Mouse (Mus musculus): ENCODE data around the gene Tm9sf2. TPM values are rescaled to one million over a fixed set of nuclear protein-coding genes. Genes with fewer than 3 reads are reported as not detected.
"Not testable (repeated sequence)": the region's sequence is repeated elsewhere in the genome, so short reads cannot be mapped to it uniquely, and the experiment has no call there.

Gene Tm9sf2
- polyA plus RNA-seq (2016; fragmentation: Nextera tagmentation; extraction: Ambion mirVana) = 91.1 and 92.6 TPM in 2 replicates

DNA sequence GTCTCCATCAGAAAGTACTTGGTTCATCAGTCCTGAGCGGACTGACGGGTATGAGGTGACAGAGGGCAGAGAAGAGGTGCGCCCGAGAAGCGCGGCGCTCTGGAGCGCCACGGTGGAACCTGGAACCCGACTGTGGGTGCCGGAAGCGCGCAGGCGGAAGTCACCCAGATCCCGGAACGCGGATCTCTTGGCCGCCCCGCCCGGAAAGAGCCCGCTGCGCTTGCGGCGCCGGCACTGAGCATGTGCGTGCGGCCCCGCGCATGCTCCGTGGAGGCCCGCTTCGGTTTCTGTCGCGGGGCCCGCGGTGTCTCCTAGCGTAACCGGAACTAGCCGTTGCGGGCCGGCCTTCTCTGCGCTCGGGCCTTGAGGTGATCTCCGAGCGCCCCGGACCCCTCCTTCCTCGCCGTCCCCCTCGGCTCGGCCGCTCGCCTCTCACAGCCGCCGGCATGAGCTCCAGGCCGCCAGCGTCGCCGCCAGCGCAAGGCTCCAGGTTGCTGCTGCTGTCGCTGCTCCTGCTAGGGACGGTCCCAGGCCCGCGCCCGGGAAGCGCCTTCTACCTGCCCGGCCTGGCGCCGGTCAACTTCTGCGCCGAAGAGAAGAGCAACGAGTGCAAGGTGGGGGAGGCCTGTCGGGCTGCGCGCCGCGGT is at the start of gene Tm9sf2:
TSS of gene Tm9sf2 (plus strand) at position 217 of the 647 bp plus-strand sequence.
- Histone ChIP-seq H3K4me3 (peak within 1 kb of the TSS; percentile 100), H3K27ac (peak within 1 kb of the TSS; percentile 95), H3K9ac (peak within 1 kb of the TSS; percentile 99), H3K9me3 (replicated peaks) (no peaks in the 10 kb centered on the region), H3K4me2 (peak within 1 kb of the TSS; percentile 89), H3K4me1 (peaks cover 36% of the 10 kb centered on the region), H3K36me3 (peaks cover 22% of the 10 kb centered on the region), H3K27me3 (replicated peaks) (no peaks in the 10 kb centered on the region)
- under 1% methylated on average over 75 of the region's 76 CpGs for WGBS (ENCODE audit: insufficient replicate concordance)
- peak; percentile 89 for ATAC-seq

- Histone ChIP-seq H3K27ac (no peak overlapping the region), H3K4me2 (no peak overlapping the region), H3K4me1 (peaks cover 12% of the 10 kb centered on the region), H3K4me3 (no peak overlapping the region), H3K36me3 (no peaks in the 10 kb centered on the region), H3K27me3 (replicated peaks) (0 out of 2 replicates have a peak, but pooled peaks cover 6% of the 10 kb centered on the region), H3K9me3 (replicated peaks) (no peaks in the 10 kb centered on the region), H3K9ac (no peak overlapping the region)
- ATAC-seq = no peak
- 16% methylated on average over 2 of the region's 2 CpGs for WGBS (ENCODE audit: insufficient replicate concordance)
Measured at GRCm38 (mm10) chr14:122057941-122058346, 48.9 kb upstream of the Tm9sf2 start.

- Histone ChIP-seq H3K36me3 (no peaks in the 10 kb centered on the region), H3K4me1 (peaks cover 12% of the 10 kb centered on the region), H3K9ac (no peak overlapping the region), H3K4me2 (no peak overlapping the region), H3K27me3 (replicated peaks) (0 out of 2 replicates have a peak, but pooled peaks cover 6% of the 10 kb centered on the region), H3K27ac (no peak overlapping the region), H3K9me3 (replicated peaks) (no peaks in the 10 kb centered on the region), H3K4me3 (no peak overlapping the region)
- 4% methylated on average over 3 of the region's 3 CpGs for WGBS (ENCODE audit: insufficient replicate concordance)
- 0 out of 2 replicates have a peak, but pooled peaks have one; percentile 38 for ATAC-seq
Measured at GRCm38 (mm10) chr14:122060642-122061041, 46.2 kb upstream of the Tm9sf2 start.

- H3K4me1 ChIP-seq = peaks cover 16% of the 10 kb centered on the region
- H3K9me3 ChIP-seq (replicated peaks) = no peaks in the 10 kb centered on the region
- no peak overlapping the region for H3K27ac ChIP-seq
- no peak overlapping the region for H3K4me2 ChIP-seq
- no peaks in the 10 kb centered on the region for H3K27me3 ChIP-seq (replicated peaks)
- no peaks in the 10 kb centered on the region for H3K36me3 ChIP-seq
- no peak overlapping the region for H3K4me3 ChIP-seq
- no peak for ATAC-seq
- WGBS (ENCODE audit: insufficient replicate concordance) = 76% methylated on average over 6 of the region's 6 CpGs
- H3K9ac ChIP-seq = no peak overlapping the region
Measured at GRCm38 (mm10) chr14:122061376-122061775, 45.5 kb upstream of the Tm9sf2 start.

- no peaks in the 10 kb centered on the region for H3K9me3 ChIP-seq (replicated peaks)
- peaks cover 16% of the 10 kb centered on the region for H3K4me1 ChIP-seq
- H3K4me2 ChIP-seq = no peak overlapping the region
- WGBS (ENCODE audit: insufficient replicate concordance) = 76% methylated on average over 10 of the region's 10 CpGs
- H3K27ac ChIP-seq = no peak overlapping the region
- no peaks in the 10 kb centered on the region for H3K27me3 ChIP-seq (replicated peaks)
- no peak overlapping the region for H3K9ac ChIP-seq
- H3K4me3 ChIP-seq = no peak overlapping the region
- no peaks in the 10 kb centered on the region for H3K36me3 ChIP-seq
- ATAC-seq = no peak
Measured at GRCm38 (mm10) chr14:122062411-122063090, 44.3 kb upstream of the Tm9sf2 start.

GRCm38 (mm10) chr14:122063599-122063998 is 43.2 kb upstream of the Tm9sf2 start:
- 47% methylated on average over 5 of the region's 5 CpGs for WGBS (ENCODE audit: insufficient replicate concordance)
- no peak overlapping the region for H3K4me2 ChIP-seq
- H3K9me3 ChIP-seq (replicated peaks) = no peaks in the 10 kb centered on the region
- H3K4me3 ChIP-seq = no peak overlapping the region
- H3K27ac ChIP-seq = no peak overlapping the region
- no peak for ATAC-seq
- H3K9ac ChIP-seq = no peak overlapping the region
- peaks cover 14% of the 10 kb centered on the region for H3K4me1 ChIP-seq
- H3K27me3 ChIP-seq (replicated peaks) = no peaks in the 10 kb centered on the region
- no peaks in the 10 kb centered on the region for H3K36me3 ChIP-seq

DNA sequence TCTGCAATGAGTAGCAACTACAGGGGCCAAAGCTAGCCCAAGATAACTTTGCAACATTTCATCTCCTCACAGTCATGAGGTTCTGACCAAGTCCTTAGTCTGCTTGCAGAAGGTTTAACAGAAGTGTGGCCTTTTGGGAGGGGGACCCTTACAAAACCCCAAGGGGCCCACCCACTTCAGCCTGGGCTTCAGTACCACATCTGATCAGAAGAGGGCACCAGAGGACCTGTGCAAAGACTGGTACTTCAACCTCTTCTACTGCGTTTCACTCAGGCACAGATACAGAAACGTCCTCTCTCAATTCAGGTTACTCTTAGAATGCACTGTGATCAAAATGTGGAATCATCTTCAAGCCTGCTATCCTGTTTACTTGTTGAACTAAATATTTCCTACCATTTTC is 42.3 kb upstream of the Tm9sf2 start:
- Histone ChIP-seq H3K4me1 (peaks cover 17% of the 10 kb centered on the region), H3K4me3 (no peak overlapping the region), H3K9me3 (replicated peaks) (no peaks in the 10 kb centered on the region), H3K27me3 (replicated peaks) (no peaks in the 10 kb centered on the region), H3K36me3 (no peaks in the 10 kb centered on the region), H3K4me2 (no peak overlapping the region), H3K9ac (no peak overlapping the region), H3K27ac (no peak overlapping the region)
- 2% methylated on average over 2 of the region's 2 CpGs for WGBS (ENCODE audit: insufficient replicate concordance)
- ATAC-seq = no peak

DNA sequence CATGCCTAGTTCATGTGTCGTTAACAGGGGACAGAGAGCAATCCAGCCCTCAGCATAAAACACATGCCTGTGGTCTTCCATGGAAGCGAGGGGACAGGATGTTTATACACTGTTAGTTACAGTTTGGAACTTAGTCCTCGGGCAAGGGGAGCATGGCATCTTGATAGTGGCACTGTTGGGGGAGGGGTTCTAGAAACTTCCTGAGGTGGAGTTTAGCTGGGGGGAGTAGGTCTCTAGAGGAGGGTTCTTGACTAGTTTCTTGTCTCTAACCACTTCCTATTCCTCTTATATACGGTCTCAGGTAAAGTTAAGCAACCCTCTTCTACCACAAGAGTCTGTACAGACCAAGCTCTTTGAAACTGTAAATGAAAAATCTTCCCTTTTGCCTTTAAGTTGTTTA is 40.6 kb upstream of the Tm9sf2 start:
- no peaks in the 10 kb centered on the region for H3K36me3 ChIP-seq
- no peak overlapping the region for H3K27ac ChIP-seq
- no peak overlapping the region for H3K9ac ChIP-seq
- no peak overlapping the region for H3K4me2 ChIP-seq
- H3K9me3 ChIP-seq (replicated peaks) = no peaks in the 10 kb centered on the region
- H3K4me1 ChIP-seq = peaks cover 17% of the 10 kb centered on the region
- no peaks in the 10 kb centered on the region for H3K27me3 ChIP-seq (replicated peaks)
- no peak for ATAC-seq
- H3K4me3 ChIP-seq = no peak overlapping the region
- 30% methylated on average over 4 of the region's 4 CpGs for WGBS (ENCODE audit: insufficient replicate concordance)

DNA sequence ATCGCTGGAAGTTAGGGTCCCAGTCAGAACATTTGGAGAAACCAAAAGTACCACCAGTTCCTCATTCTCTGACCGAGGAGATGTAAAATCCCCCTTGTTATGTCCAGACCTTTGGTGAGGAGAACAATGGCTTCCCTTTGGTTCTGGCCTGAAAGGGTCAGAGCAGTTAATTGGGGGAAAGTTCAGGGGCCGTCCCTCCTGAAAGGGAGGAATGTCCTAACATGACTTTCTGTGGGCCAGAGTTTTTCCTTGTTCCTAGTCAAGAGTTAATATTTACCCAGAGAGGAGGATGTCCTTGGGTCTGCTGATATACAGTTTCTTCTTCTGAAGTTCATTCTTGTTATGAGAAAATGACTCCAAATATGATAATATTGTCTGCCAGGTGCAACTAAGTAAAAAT is 38.8 kb upstream of the Tm9sf2 start:
- H3K4me1 ChIP-seq = peaks cover 17% of the 10 kb centered on the region
- not testable (repeated sequence) for H3K4me3 ChIP-seq; H3K9me3 ChIP-seq (replicated peaks); H3K27ac ChIP-seq; ATAC-seq; H3K27me3 ChIP-seq (replicated peaks); H3K36me3 ChIP-seq; H3K4me2 ChIP-seq; H3K9ac ChIP-seq
- 33% methylated on average over 3 of the region's 3 CpGs for WGBS (ENCODE audit: insufficient replicate concordance)

DNA sequence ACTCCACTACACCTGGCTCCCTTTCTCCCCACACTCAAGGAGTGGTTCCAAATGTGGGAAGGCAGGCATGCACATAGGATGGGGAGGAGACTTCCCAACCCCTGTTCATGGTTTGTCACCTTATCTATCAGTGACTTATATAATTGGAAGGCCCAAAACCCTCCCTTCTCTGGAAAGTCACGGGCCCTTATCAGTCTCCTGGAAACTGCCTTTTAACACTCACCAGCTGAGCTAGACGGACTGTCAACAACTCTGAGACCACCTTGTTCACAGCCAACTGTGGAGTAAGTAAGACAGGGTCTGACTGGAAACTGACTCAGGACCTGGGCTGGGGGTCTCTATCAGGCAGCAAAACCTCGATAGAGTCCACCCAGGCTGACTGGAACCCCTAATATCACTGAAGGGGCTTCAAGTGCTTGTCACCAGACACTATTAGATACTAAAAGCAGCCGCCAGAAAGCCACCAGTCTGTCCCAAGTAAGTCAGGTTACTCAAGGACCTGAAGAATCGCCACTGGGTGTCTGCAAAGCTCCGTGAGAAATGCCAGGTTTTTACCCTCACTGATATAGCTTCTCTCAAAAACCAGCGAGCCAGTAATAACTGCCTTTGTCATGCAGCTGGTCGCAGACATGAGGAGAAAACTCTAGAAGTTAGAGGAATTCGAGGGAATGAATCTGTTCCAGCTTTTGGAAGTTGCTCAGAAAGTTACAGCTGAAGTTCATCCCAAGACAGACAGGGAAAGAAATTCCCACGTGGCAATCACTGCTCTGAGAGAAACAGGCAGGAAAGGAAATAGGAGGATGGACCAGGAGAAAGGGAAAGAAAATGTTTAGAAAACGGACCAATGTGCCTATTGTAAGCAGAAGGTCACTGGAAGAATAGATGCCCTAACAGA is 37.8 kb upstream of the Tm9sf2 start:
- Histone ChIP-seq H3K4me3 (no peak overlapping the region), H3K4me1 (peaks cover 17% of the 10 kb centered on the region), H3K27me3 (replicated peaks) (0 out of 2 replicates have a peak, but pooled peaks cover 3% of the 10 kb centered on the region), H3K27ac (no peak overlapping the region), H3K36me3 (no peaks in the 10 kb centered on the region), H3K9me3 (replicated peaks) (no peaks in the 10 kb centered on the region), H3K9ac (no peak overlapping the region), H3K4me2 (no peak overlapping the region)
- WGBS (ENCODE audit: insufficient replicate concordance) = 45% methylated on average over 11 of the region's 11 CpGs
- ATAC-seq = peak; percentile 35; the same call in 1 of the 2 replicates

DNA sequence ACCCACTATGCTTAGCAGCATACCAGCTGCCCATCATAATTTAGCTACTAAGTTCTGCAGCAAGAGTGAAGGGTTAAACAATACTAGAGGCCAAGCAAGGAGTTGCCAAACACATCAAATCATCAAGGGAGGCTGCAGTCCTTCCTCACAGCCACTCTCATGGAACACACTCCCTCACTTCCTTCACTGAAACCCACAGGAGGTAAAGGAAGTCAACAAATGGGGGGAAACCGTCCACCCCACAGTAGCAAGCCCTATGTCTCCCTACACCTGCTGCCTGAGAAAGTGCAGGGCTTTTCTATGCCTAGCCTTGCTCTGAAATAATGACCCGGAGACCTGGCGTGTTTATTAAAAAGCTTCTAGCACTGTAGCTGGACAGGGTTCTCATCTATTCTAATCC is 36.9 kb upstream of the Tm9sf2 start:
- Histone ChIP-seq H3K4me3 (no peak overlapping the region), H3K9me3 (replicated peaks) (no peaks in the 10 kb centered on the region), H3K4me1 (peaks cover 17% of the 10 kb centered on the region), H3K9ac (no peak overlapping the region), H3K36me3 (no peaks in the 10 kb centered on the region), H3K27ac (no peak overlapping the region), H3K27me3 (replicated peaks) (0 out of 2 replicates have a peak, but pooled peaks cover 3% of the 10 kb centered on the region), H3K4me2 (no peak overlapping the region)
- no peak for ATAC-seq
- WGBS (ENCODE audit: insufficient replicate concordance) = 56% methylated on average over 3 of the region's 3 CpGs

- no peak overlapping the region for H3K27ac ChIP-seq
- H3K9ac ChIP-seq = no peak overlapping the region
- no peaks in the 10 kb centered on the region for H3K36me3 ChIP-seq
- WGBS (ENCODE audit: insufficient replicate concordance) = 68% methylated on average over 5 of the region's 5 CpGs
- no peak for ATAC-seq
- peaks cover 9% of the 10 kb centered on the region for H3K4me1 ChIP-seq
- no peak overlapping the region for H3K4me3 ChIP-seq
- H3K9me3 ChIP-seq (replicated peaks) = no peaks in the 10 kb centered on the region
- H3K27me3 ChIP-seq (replicated peaks) = 0 out of 2 replicates have a peak, but pooled peaks cover 3% of the 10 kb centered on the region
- H3K4me2 ChIP-seq = no peak overlapping the region
Measured at GRCm38 (mm10) chr14:122073422-122073821, 33.4 kb upstream of the Tm9sf2 start.

All from liver, embryonic 12.5 days (tissue).